Mouse (Mus musculus) neural tube, embryonic 13.5 days (tissue): ENCODE data around the gene Bmpr2. TPM values are rescaled to one million over a fixed set of nuclear protein-coding genes. Genes with fewer than 3 reads are reported as not detected.
A peak's percentile ranks its signal among the peaks of the same experiment; 100 is the strongest.

ENCODE experiments used
- ATAC-seq: fragments of 200-750 bp; cut with Nextera tagmentation; 2 replicates; pipeline ENCODE4 v1.8.0; 2017; ENCODE audit warnings: low read depth, mild to moderate bottlenecking, moderate TSS enrichment, moderate library complexity
- H3K27ac ChIP-seq: fragments of 300-500 bp; sonication (generic); replicated peaks from 2 replicates; pipeline ENCODE4 v1.5.1; 2015; ENCODE audit warnings: moderate library complexity, mild to moderate bottlenecking, inconsistent platforms
- H3K27me3 ChIP-seq: fragments of 300-500 bp; sonication (generic); 2 replicates; pipeline ENCODE4 v1.6.1; 2015; ENCODE audit warnings: mild to moderate bottlenecking, inconsistent platforms
- H3K36me3 ChIP-seq: fragments of 300-500 bp; sonication (generic); 2 replicates; pipeline ENCODE4 v1.6.1; 2015; ENCODE audit warnings: mild to moderate bottlenecking, inconsistent platforms
- H3K4me1 ChIP-seq: fragments of 300-500 bp; sonication (generic); replicated peaks from 2 replicates; pipeline ENCODE4 v1.6.1; 2015; ENCODE audit warnings: inconsistent platforms
- H3K4me2 ChIP-seq: fragments of 300-500 bp; sonication (generic); 2 replicates; pipeline ENCODE4 v1.6.1; 2015; ENCODE audit warnings: inconsistent platforms, mild to moderate bottlenecking, moderate library complexity
- H3K4me3 ChIP-seq: fragments of 300-500 bp; sonication (generic); 2 replicates; pipeline ENCODE4 v1.5.1; 2015; ENCODE audit warnings: mild to moderate bottlenecking, inconsistent platforms
- H3K9ac ChIP-seq: fragments of 300-500 bp; sonication (generic); 2 replicates; pipeline ENCODE4 v1.6.1; 2015; ENCODE audit warnings: moderate library complexity, mild to moderate bottlenecking, inconsistent platforms
- H3K9me3 ChIP-seq: fragments of 300-500 bp; sonication (generic); 2 replicates; pipeline ENCODE4 v1.6.1; 2016; ENCODE audit warnings: inconsistent platforms
- WGBS: fragments of 180-500 bp; shearing (Covaris S2); methylation state at CpG from one replicate; pipeline ENCODE4 v1.1.7; 2015; 5-methylcytosine and 5-hydroxymethylcytosine counted together
- polyA plus RNA-seq: library from polyadenylated mRNA; unstranded; fragments of >200 nt; fragmentation: Nextera tagmentation; extraction: Ambion mirVana; gene quantifications from 2 replicates; pipeline ENCODE4 v1.2.1, GENCODE M21; 2015

The Bmpr2 gene
- polyA plus RNA-seq, 1 experiment from 2014 or later, result 11.8 TPM

DNA sequence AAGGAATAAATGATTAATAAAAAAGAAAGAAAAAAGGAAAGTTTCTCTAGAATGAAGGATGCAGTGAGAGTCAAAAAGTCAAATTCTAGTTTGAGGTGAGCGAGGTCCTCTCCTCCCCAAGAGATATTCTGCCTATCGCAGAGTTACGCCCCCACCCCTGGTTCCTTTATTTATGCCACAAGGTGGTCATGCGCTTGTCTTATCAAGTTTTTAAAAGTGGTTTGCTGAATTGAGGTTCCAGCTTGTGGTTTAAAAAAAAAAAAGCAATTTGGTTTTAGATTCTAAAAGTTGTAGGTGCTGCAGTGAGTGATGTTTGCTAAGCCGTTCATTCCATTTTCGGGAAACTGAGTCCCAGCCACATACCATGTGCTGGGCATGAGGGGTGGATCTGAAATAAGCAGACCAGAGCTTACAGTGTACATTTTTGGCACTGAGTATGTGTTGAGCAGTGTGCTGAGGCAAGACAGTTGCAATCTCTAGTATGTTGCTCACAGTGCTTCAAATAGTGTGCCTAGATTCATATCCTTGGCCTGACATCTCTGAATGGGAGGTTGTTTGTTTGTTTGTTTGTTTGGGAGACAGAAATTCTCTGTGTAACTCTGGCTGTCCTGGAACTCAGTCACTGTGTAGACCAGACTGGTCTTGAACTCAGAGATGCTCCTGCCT, 141.6 kb downstream of the Bmpr2 start:
- Histone ChIP-seq H3K4me3 (no peak overlapping the region), H3K4me2 (no peak overlapping the region), H3K36me3 (no peaks in the 10 kb centered on the region), H3K27me3 (no peaks in the 10 kb centered on the region), H3K4me1 (no peaks in the 10 kb centered on the region), H3K27ac (no peak overlapping the region), H3K9me3 (no peaks in the 10 kb centered on the region; the same call in 1 of the 2 replicates), H3K9ac (no peak overlapping the region)
- 95% methylated on average over 6 of the region's 6 CpGs for WGBS
- no peak for ATAC-seq

DNA sequence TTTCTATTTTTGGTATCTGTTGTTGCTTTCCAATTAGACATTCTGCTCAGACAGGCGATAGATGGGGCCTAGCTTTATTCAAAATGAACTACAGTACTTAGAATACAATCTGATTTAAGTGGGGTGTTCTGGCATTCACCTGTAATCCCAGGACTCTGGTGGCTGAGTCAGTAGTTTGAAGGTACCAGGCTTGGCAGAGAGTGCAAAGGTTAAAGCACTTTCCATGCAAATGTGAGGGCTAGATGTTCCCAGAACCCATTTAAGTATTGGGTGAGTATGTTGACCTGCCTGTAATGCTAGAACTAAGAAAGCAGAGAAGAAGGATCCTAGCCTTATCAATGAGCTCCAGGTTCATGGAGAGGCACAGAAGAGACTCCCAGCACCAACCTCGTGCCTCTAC, 142.7 kb downstream of the Bmpr2 start:
- Histone ChIP-seq H3K4me3 (no peak overlapping the region), H3K36me3 (no peaks in the 10 kb centered on the region), H3K4me1 (no peaks in the 10 kb centered on the region), H3K9me3 (no peaks in the 10 kb centered on the region; the same call in 1 of the 2 replicates), H3K27me3 (no peaks in the 10 kb centered on the region), H3K4me2 (no peak overlapping the region), H3K9ac (no peak overlapping the region), H3K27ac (no peak overlapping the region)
- ATAC-seq, result no peak
- WGBS, result 83% methylated on average over 2 of the region's 2 CpGs

DNA sequence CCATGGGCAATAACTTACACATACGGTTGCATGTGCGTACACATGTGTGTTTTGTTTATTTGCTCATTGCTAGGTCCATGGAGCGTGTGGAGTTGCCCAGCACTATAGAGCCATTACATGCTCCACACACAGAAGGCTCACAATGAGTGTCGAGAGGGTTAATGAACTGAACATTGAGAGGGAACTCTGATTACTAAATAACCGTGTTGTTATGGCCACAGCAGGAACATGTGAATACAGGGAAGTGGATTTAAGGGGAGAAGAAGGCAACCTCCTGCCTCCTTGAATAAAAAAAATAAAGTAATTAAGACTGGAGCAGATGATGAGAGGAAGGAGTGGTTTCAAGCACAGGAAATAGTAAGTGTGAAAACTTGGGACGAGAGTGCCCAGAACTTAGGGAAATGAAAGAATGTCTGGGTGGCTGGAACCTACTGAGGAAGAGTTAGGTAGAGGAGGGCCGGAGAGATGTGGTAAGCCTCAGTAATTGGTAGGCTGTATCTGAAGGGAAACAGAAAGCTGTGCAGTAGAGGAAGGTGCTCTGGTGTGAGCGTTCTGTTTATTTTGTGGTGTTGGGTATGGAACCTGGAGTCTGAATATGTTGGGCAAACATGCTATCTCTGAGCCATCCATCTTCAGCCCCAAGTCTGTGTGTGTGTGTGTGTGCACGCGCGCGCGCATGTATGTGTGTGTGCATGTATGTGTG, 143.8 kb downstream of the Bmpr2 start:
- Histone ChIP-seq H3K4me3 (no peak overlapping the region), H3K4me2 (no peak overlapping the region), H3K9ac (no peak overlapping the region), H3K36me3 (no peaks in the 10 kb centered on the region), H3K27me3 (no peaks in the 10 kb centered on the region), H3K4me1 (no peaks in the 10 kb centered on the region), H3K27ac (no peak overlapping the region), H3K9me3 (no peaks in the 10 kb centered on the region; the same call in 1 of the 2 replicates)
- ATAC-seq, result no peak
- 86% methylated on average over 13 of the region's 13 CpGs for WGBS

- no peak for ATAC-seq
- H3K9me3 ChIP-seq, result no peaks in the 10 kb centered on the region; the same call in 1 of the 2 replicates
- H3K4me1 ChIP-seq, result no peaks in the 10 kb centered on the region
- 32% methylated on average over 2 of the region's 2 CpGs for WGBS
- H3K9ac ChIP-seq, result no peak overlapping the region
- no peak overlapping the region for H3K27ac ChIP-seq
- no peak overlapping the region for H3K4me2 ChIP-seq
- H3K36me3 ChIP-seq, result no peaks in the 10 kb centered on the region
- no peak overlapping the region for H3K4me3 ChIP-seq
- no peaks in the 10 kb centered on the region for H3K27me3 ChIP-seq
Measured at GRCm38 (mm10) chr1:59907700-59908099, 144.5 kb downstream of the Bmpr2 start.

- WGBS, result 83% methylated on average over 1 of the region's 1 CpGs
- Histone ChIP-seq H3K27me3 (no peaks in the 10 kb centered on the region), H3K27ac (no peak overlapping the region), H3K36me3 (no peaks in the 10 kb centered on the region), H3K4me3 (no peak overlapping the region), H3K9me3 (no peaks in the 10 kb centered on the region; the same call in 1 of the 2 replicates), H3K4me1 (peaks cover 21% of the 10 kb centered on the region), H3K4me2 (no peak overlapping the region), H3K9ac (no peak overlapping the region)
- no peak for ATAC-seq
Measured at GRCm38 (mm10) chr1:59910941-59911340, 147.7 kb downstream of the Bmpr2 start.

GRCm38 (mm10) chr1:59912413-59913157, 149.4 kb downstream of the Bmpr2 start, which contains the start of gene Fam117b:
TSS of gene Fam117b (plus strand) at chr1:59913006.
- H3K4me1 ChIP-seq, result peaks cover 28% of the 10 kb centered on the region
- peak within 1 kb of the TSS; percentile 99 for H3K9ac ChIP-seq
- no peaks in the 10 kb centered on the region; the same call in 1 of the 2 replicates for H3K9me3 ChIP-seq
- H3K4me3 ChIP-seq, result peak within 1 kb of the TSS; percentile 96
- whole genome bisulfite sequencing, result under 1% methylated on average over 70 of the region's 72 CpGs
- peak within 1 kb of the TSS; percentile 99 for H3K27ac ChIP-seq
- no peaks in the 10 kb centered on the region for H3K27me3 ChIP-seq
- ATAC-seq, result peak; percentile 97
- H3K4me2 ChIP-seq, result peak within 1 kb of the TSS; percentile 74
- H3K36me3 ChIP-seq, result no peaks in the 10 kb centered on the region

GRCm38 (mm10) chr1:59913195-59913868, 150.1 kb downstream of the Bmpr2 start:
- ATAC-seq, result peak; percentile 66
- Histone ChIP-seq H3K36me3 (no peaks in the 10 kb centered on the region), H3K9ac (peak overlapping the region; percentile 99), H3K4me2 (peak overlapping the region; percentile 74), H3K27me3 (no peaks in the 10 kb centered on the region), H3K9me3 (no peaks in the 10 kb centered on the region; the same call in 1 of the 2 replicates), H3K4me3 (peak overlapping the region; percentile 96), H3K4me1 (peaks cover 34% of the 10 kb centered on the region), H3K27ac (peak overlapping the region; percentile 99)
- under 1% methylated on average over 98 of the region's 98 CpGs for WGBS

GRCm38 (mm10) chr1:59913869-59914225, 150.6 kb downstream of the Bmpr2 start:
- peaks cover 36% of the 10 kb centered on the region for H3K4me1 ChIP-seq
- WGBS, result 7% methylated on average over 12 of the region's 12 CpGs
- peak overlapping the region; percentile 74 for H3K4me2 ChIP-seq
- H3K36me3 ChIP-seq, result no peaks in the 10 kb centered on the region
- peak overlapping the region; percentile 96 for H3K4me3 ChIP-seq
- ATAC-seq, result no peak; the same call in 1 of the 2 replicates
- no peaks in the 10 kb centered on the region; the same call in 1 of the 2 replicates for H3K9me3 ChIP-seq
- no peaks in the 10 kb centered on the region for H3K27me3 ChIP-seq
- peak overlapping the region; percentile 99 for H3K27ac ChIP-seq
- peak overlapping the region; percentile 99 for H3K9ac ChIP-seq

DNA sequence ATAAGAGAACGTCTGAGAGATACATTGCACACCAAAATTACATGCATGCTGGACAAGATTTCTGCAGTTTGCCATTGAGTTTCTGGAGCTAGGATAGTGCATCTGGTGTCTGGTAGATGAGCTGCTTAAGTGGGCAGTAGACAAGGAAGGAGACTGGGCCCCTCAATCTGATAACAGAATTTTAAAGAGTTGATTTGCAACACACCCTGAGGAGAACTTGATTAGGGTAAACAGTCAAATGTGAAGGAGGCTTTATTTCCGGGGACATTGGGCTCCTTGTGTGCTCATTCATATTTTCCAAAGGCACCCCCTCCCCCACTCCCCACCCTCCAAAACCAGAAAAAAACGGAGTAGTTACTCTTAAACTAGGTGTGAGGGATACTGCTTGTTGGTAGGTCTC, 151.6 kb downstream of the Bmpr2 start:
- 64% methylated on average over 3 of the region's 3 CpGs for WGBS
- Histone ChIP-seq H3K4me3 (peak overlapping the region; percentile 96), H3K27ac (no peak overlapping the region), H3K4me2 (peak overlapping the region; percentile 74), H3K27me3 (no peaks in the 10 kb centered on the region), H3K36me3 (no peaks in the 10 kb centered on the region), H3K9me3 (no peaks in the 10 kb centered on the region), H3K4me1 (peaks cover 36% of the 10 kb centered on the region), H3K9ac (no peak overlapping the region; the same call in 1 of the 2 replicates)
- no peak for ATAC-seq

GRCm38 (mm10) chr1:59915843-59916610, 152.8 kb downstream of the Bmpr2 start:
- Histone ChIP-seq H3K36me3 (no peaks in the 10 kb centered on the region), H3K9ac (no peak overlapping the region), H3K27ac (no peak overlapping the region), H3K27me3 (no peaks in the 10 kb centered on the region), H3K4me3 (no peak overlapping the region), H3K4me2 (peak overlapping the region; percentile 74), H3K4me1 (peaks cover 36% of the 10 kb centered on the region), H3K9me3 (no peaks in the 10 kb centered on the region)
- no peak for ATAC-seq
- 79% methylated on average over 10 of the region's 10 CpGs for WGBS

DNA sequence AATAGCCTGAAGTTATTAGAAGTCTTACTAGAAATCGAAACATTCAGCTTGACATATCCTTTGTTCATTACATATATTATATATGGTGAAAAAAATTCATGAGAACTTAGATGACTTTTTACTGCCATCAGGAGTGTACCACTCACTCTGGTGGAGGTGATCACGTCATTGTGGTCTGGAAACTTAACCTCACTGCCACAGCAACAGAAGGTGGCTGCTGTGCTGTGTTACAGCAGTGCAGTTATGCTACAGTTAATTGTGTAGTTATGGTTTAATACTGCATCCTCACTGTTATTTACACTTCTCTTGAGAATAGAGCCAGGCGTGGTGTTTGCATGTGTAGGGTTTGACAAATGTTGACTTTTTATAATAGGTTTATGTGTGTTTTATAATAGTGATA, 154.2 kb downstream of the Bmpr2 start:
- Histone ChIP-seq H3K27ac (no peak overlapping the region), H3K4me3 (no peak overlapping the region), H3K9me3 (no peaks in the 10 kb centered on the region), H3K4me1 (peaks cover 36% of the 10 kb centered on the region), H3K27me3 (no peaks in the 10 kb centered on the region), H3K9ac (no peak overlapping the region), H3K36me3 (no peaks in the 10 kb centered on the region), H3K4me2 (no peak overlapping the region)
- WGBS, result 66% methylated on average over 3 of the region's 3 CpGs
- no peak for ATAC-seq
